Mouse (Mus musculus): Measurements from ENCODE around the gene C7.

DNA sequence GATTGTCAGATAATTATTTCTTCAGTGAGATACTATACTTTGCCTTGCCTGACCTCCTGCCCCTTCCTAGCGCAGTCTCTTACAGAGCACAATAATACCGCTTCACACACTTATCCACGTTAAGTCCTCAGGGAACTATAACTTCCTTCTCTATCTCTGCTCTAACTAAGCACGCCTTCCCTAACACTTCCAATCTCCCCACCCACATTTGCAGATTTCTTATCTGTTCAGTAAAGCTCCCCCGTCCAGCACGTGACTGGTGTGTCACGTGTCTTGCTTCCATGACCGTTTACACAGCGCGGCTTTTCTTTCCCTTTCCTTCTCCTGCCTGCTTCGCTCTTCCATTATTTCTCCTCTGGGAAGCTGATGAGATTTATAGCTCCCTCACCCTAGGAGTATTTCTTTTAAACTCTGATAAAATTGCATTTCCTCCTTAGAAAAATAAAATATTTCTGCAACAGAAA is 53.9 kb downstream of the C7 start:
- TF ChIP-seq CTCF (conservative IDR thresholded peaks at IDR 0.05; ENCODE audit: low read length), result no peak
- TF ChIP-seq POU5F1 (IDR thresholded peaks at IDR 0.05; ENCODE audit: borderline replicate concordance, low read length), result no peak
- TF ChIP-seq NANOG (IDR thresholded peaks at IDR 0.05; ENCODE audit: borderline replicate concordance, low read length), result no peak

All from E14TG2a.4 (cell line).